Mouse (Mus musculus) intestine, postnatal 0 days (tissue): ENCODE data around the gene Gm47959. TPM values are rescaled to one million over a fixed set of nuclear protein-coding genes. Genes with fewer than 3 reads are reported as not detected.

Experiments
- ATAC-seq: fragments of 200-750 bp; cut with Nextera tagmentation; 2 replicates; pipeline ENCODE4 v1.8.0; 2017; ENCODE audit warnings: mild to moderate bottlenecking, moderate TSS enrichment, moderate library complexity
- H3K27ac ChIP-seq: fragments of 300-500 bp; sonication (generic); 2 replicates; pipeline ENCODE4 v1.5.1; 2014; ENCODE audit warnings: mild to moderate bottlenecking, low read depth, low read length, moderate library complexity
- H3K27me3 ChIP-seq: fragments of 300-500 bp; sonication (generic); replicated peaks from 2 replicates; pipeline ENCODE4 v1.6.1; 2014; ENCODE audit warnings: low read length, mixed read lengths; ENCODE audit not compliant: control insufficient read depth, insufficient read depth
- H3K36me3 ChIP-seq: fragments of 300-500 bp; sonication (generic); 2 replicates; pipeline ENCODE4 v1.6.1; 2014; ENCODE audit warnings: mild to moderate bottlenecking, moderate library complexity; ENCODE audit not compliant: control insufficient read depth, insufficient read depth
- H3K4me1 ChIP-seq: fragments of 300-500 bp; sonication (generic); replicated peaks from 2 replicates; pipeline ENCODE4 v1.6.1; 2014; ENCODE audit warnings: antibody characterized with exemption, low read length, mixed read lengths; ENCODE audit not compliant: control insufficient read depth, insufficient read depth
- H3K4me2 ChIP-seq: fragments of 300-500 bp; sonication (generic); replicated peaks from 2 replicates; pipeline ENCODE4 v1.6.1; 2014; ENCODE audit warnings: low read depth, mild to moderate bottlenecking, moderate library complexity
- H3K4me3 ChIP-seq: fragments of 300-500 bp; sonication (generic); 2 replicates; pipeline ENCODE4 v1.5.1; 2014; ENCODE audit warnings: low read depth, low read length
- H3K9ac ChIP-seq: fragments of 300-500 bp; sonication (generic); 2 replicates; pipeline ENCODE4 v1.6.1; 2014; ENCODE audit warnings: mild to moderate bottlenecking, low read depth, low read length
- H3K9me3 ChIP-seq: fragments of 300-500 bp; sonication (generic); 2 replicates; pipeline ENCODE4 v1.6.1; 2016; ENCODE audit warnings: mixed run types; ENCODE audit not compliant: control insufficient read depth
- CTCF ChIP-seq: sonication (generic); IDR thresholded peaks from 2 replicates; pipeline ENCODE4 v1.5.1; 2016; ENCODE audit warnings: low read depth, mild to moderate bottlenecking, control low read depth, antibody characterized with exemption, moderate library complexity
- WGBS: fragments of 180-500 bp; shearing (Covaris S2); extraction: QIAGEN DNeasy Blood & Tissue Kit; methylation state at CpG from one replicate; pipeline ENCODE4 v1.1.7; 2014; 5-methylcytosine and 5-hydroxymethylcytosine counted together
- polyA plus RNA-seq: library from polyadenylated mRNA; unstranded; fragments of >200 nt; fragmentation: Nextera tagmentation; extraction: Ambion mirVana; gene quantifications from 2 replicates; pipeline ENCODE4 v1.2.1, GENCODE M21; 2015

Gene Gm47959
- polyA plus RNA-seq, 1 experiment from 2014 or later = not detected

DNA sequence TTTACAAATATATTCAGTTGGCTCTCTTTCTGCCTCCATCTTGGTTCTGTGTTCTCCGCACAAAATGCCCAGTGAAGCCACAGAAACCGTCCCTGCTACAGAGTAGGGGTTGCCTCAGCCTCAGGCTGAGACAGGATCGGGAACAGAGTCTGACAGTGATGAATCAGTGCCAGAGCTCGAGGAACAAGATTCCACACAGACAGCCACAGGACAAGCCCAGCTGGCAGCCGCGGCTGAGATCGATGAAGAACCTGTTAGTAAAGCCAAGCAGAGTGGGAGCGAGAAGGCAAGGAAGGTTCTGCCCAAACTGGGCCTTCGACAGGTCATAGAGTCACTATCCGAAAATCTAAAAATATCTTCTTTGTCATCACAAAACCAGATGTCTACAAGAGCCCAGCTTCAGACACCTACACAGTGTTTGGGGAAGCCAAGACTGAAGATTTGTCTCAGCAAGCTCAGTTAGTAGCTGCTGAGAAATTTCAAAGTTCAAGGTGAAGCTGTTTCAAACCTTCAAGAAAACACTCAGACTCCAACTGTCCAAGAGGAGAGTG, 15.1 kb downstream of the Gm47959 start:
- WGBS = 69% methylated on average over 10 of the region's 10 CpGs
- no peaks in the 10 kb centered on the region for H3K9me3 ChIP-seq

DNA sequence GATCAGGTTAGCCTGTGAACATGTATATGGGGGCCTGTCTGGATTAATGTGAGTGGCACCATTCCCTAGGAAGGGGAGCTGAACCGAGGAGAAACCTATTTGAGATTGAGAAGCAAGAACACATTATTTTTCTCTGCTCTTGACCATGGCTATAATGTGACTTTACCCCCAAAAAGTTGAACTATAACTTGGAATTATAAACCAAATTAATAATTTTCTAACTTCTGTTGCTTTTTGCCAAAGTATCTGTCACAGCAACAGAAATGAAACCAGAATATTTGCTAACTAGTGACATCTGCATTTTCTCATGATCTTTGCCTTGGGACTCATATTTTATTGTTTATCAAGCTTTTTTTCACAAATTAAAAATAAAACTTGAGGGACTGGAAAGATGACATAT, 16.2 kb downstream of the Gm47959 start:
- WGBS = 32% methylated on average over 1 of the region's 1 CpGs
- Histone ChIP-seq H3K4me1 (no peaks in the 10 kb centered on the region), H3K4me2 (no peak overlapping the region), H3K9me3 (no peaks in the 10 kb centered on the region), H3K36me3 (no peaks in the 10 kb centered on the region), H3K9ac (no peak overlapping the region), H3K27ac (no peak overlapping the region), H3K4me3 (no peak overlapping the region), H3K27me3 (no peaks in the 10 kb centered on the region)
- no peak for ATAC-seq
- TF ChIP-seq CTCF = no peak

More for the DNA sequence above, 15.1 kb downstream of the Gm47959 start:
- ATAC-seq = no peak
- no peak overlapping the region for H3K4me2 ChIP-seq
- TF ChIP-seq CTCF = no peak
- H3K27me3 ChIP-seq = no peaks in the 10 kb centered on the region
- no peak overlapping the region for H3K27ac ChIP-seq
- no peaks in the 10 kb centered on the region for H3K4me1 ChIP-seq
- H3K36me3 ChIP-seq = no peaks in the 10 kb centered on the region
- no peak overlapping the region for H3K4me3 ChIP-seq
- H3K9ac ChIP-seq = no peak overlapping the region

GRCm38 (mm10) chr1:83031950-83032349, 31.6 kb downstream of the Gm47959 start:
- Histone ChIP-seq H3K4me3 (no peak overlapping the region), H3K4me1 (no peaks in the 10 kb centered on the region), H3K9me3 (no peaks in the 10 kb centered on the region), H3K27me3 (no peaks in the 10 kb centered on the region), H3K27ac (no peak overlapping the region), H3K36me3 (no peaks in the 10 kb centered on the region), H3K4me2 (no peak overlapping the region), H3K9ac (no peak overlapping the region)
- 27% methylated on average over 1 of the region's 1 CpGs for WGBS
- ATAC-seq = no peak
- no peak for TF ChIP-seq CTCF

DNA sequence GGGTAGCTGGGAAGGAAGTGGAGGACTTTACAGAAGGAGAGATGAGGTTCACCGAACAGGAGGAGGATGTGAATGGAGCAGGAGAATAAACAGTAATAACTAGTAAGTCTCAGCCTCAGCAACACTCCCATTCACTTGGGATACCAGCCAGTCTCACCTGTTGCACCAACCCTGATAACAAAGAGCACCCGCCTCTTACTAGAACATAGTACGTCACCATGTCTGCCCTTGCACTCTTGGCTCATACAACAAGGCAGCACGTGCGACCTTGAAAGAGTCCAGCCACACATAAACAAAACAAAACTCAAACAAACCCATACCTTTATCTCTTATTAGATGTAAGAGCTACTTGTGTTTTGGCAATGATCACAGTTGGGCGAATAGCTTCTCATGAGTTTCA, 32.2 kb downstream of the Gm47959 start:
- no peak overlapping the region for H3K4me3 ChIP-seq
- H3K27me3 ChIP-seq = no peaks in the 10 kb centered on the region
- H3K36me3 ChIP-seq = no peaks in the 10 kb centered on the region
- no peaks in the 10 kb centered on the region for H3K9me3 ChIP-seq
- no peak overlapping the region for H3K27ac ChIP-seq
- H3K4me1 ChIP-seq = no peaks in the 10 kb centered on the region
- H3K4me2 ChIP-seq = no peak overlapping the region
- 73% methylated on average over 6 of the region's 6 CpGs for WGBS
- TF ChIP-seq CTCF = no peak
- ATAC-seq = no peak; the same call in 1 of the 2 replicates
- no peak overlapping the region for H3K9ac ChIP-seq

GRCm38 (mm10) chr1:83034509-83034908, 34.2 kb downstream of the Gm47959 start:
- no peak for TF ChIP-seq CTCF
- H3K27ac ChIP-seq = no peak overlapping the region
- no peaks in the 10 kb centered on the region for H3K36me3 ChIP-seq
- ATAC-seq = no peak
- no peak overlapping the region for H3K4me3 ChIP-seq
- no peak overlapping the region for H3K9ac ChIP-seq
- H3K27me3 ChIP-seq = no peaks in the 10 kb centered on the region
- H3K9me3 ChIP-seq = no peaks in the 10 kb centered on the region
- 71% methylated on average over 5 of the region's 5 CpGs for WGBS
- no peaks in the 10 kb centered on the region for H3K4me1 ChIP-seq
- H3K4me2 ChIP-seq = no peak overlapping the region

- H3K36me3 ChIP-seq = no peaks in the 10 kb centered on the region
- no peaks in the 10 kb centered on the region for H3K27me3 ChIP-seq
- H3K4me2 ChIP-seq = peak overlapping the region; percentile 81; the same call in 1 of the 2 replicates
- H3K27ac ChIP-seq = no peak overlapping the region
- H3K9me3 ChIP-seq = no peaks in the 10 kb centered on the region
- no peak overlapping the region for H3K4me3 ChIP-seq
- H3K9ac ChIP-seq = no peak overlapping the region
- no peak for TF ChIP-seq CTCF
- 78% methylated on average over 11 of the region's 11 CpGs for WGBS
- H3K4me1 ChIP-seq = no peaks in the 10 kb centered on the region
- ATAC-seq = peak; percentile 51; the same call in 1 of the 2 replicates
Observed at GRCm38 (mm10) chr1:83036892-83037667, 36.7 kb downstream of the Gm47959 start.
